Mouse (Mus musculus): ENCODE data around the gene Fgl2. TPM values are rescaled to one million over a fixed set of nuclear protein-coding genes. Genes with fewer than 3 reads are reported as not detected.

Fgl2 gene
- polyA plus RNA-seq, 1 experiment, result 2.3 TPM

DNA sequence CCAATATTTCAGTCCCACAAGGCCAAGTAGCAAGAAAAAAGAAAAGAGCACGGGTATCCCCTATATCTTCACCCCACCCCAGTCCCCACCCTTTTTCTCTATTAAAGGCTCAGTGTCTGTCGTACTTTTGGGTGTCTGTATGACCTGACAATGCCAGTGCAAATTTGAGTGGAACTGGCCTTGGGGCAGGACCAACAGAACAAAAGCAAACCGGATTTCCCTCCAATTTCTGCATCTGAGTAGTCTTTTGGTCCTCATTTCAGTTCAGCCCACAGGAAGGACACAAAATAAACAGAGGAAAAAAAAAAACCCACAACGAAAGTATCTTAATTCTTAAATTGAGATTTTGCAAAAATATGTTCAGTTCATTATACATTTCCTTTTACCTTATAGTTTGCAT, 46.2 kb downstream of the Fgl2 start:
- TF ChIP-seq POLR2A (IDR thresholded peaks at IDR 0.05; ENCODE audit: borderline replicate concordance, extremely low read depth, insufficient read depth, insufficient read length, poor library complexity, severe bottlenecking), result no peak
- TF ChIP-seq CTCF (IDR thresholded peaks at IDR 0.05; ENCODE audit: borderline replicate concordance, extremely low read depth, insufficient read depth, insufficient read length), result no peak
- no peak for DNase-seq (ENCODE audit: low read depth)

- peak; percentile 49 for DNase-seq (ENCODE audit: low read depth)
- TF ChIP-seq CTCF (IDR thresholded peaks at IDR 0.05; ENCODE audit: borderline replicate concordance, extremely low read depth, insufficient read depth, insufficient read length) (no peak), POLR2A (IDR thresholded peaks at IDR 0.05; ENCODE audit: borderline replicate concordance, extremely low read depth, insufficient read depth, insufficient read length, poor library complexity, severe bottlenecking) (no peak)
Measured at GRCm38 (mm10) chr5:21420609-21421008, 48.2 kb downstream of the Fgl2 start.

GRCm38 (mm10) chr5:21424614-21425602, 52.5 kb downstream of the Fgl2 start, which contains the start of the genes Ccdc146 and Fam185a:
Gene Ccdc146 (minus strand): TSS chr5:21424677.
Gene Fam185a (plus strand): TSS chr5:21424958.
- DNase-seq (ENCODE audit: low read depth), result peak; percentile 99
- TF ChIP-seq POLR2A (IDR thresholded peaks at IDR 0.05; ENCODE audit: borderline replicate concordance, extremely low read depth, insufficient read depth, insufficient read length, poor library complexity, severe bottlenecking), result no peak
- TF ChIP-seq CTCF (IDR thresholded peaks at IDR 0.05; ENCODE audit: borderline replicate concordance, extremely low read depth, insufficient read depth, insufficient read length), result no peak

- TF ChIP-seq CTCF (IDR thresholded peaks at IDR 0.05; ENCODE audit: borderline replicate concordance, extremely low read depth, insufficient read depth, insufficient read length), result no peak
- no peak for TF ChIP-seq POLR2A (IDR thresholded peaks at IDR 0.05; ENCODE audit: borderline replicate concordance, extremely low read depth, insufficient read depth, insufficient read length, poor library complexity, severe bottlenecking)
- no peak for DNase-seq (ENCODE audit: low read depth)
Measured at GRCm38 (mm10) chr5:21426666-21427065, 54.2 kb downstream of the Fgl2 start.

Other genes starting within 250 kb of the Fgl2 start
- 9.2 and 10.4 TPM in 2 replicates for gene Gsap, start 186.4 kb upstream of the Fgl2 start, polyA plus RNA-seq (2012; rRNA removed)
- gene Ccdc146, start 52.0 kb downstream of the Fgl2 start, polyA plus RNA-seq (2012; rRNA removed), result 0.33 and 0.71 TPM in 2 replicates
- 2.7 and 4.7 TPM in 2 replicates for gene Fam185a, start 52.3 kb downstream of the Fgl2 start, polyA plus RNA-seq (2012; rRNA removed)
- gene Lrrc17, start 170.9 kb downstream of the Fgl2 start, polyA plus RNA-seq (2012; rRNA removed), result 6.6 and 12.2 TPM in 2 replicates